Mouse (Mus musculus): Measurements from ENCODE around the gene Crisp1. TPM values are rescaled to one million over a fixed set of nuclear protein-coding genes. Genes with fewer than 3 reads are reported as not detected.

Gene Crisp1
- polyA plus RNA-seq (2015; fragmentation: Nextera tagmentation; extraction: Ambion mirVana) = not detected in 2 replicates

DNA sequence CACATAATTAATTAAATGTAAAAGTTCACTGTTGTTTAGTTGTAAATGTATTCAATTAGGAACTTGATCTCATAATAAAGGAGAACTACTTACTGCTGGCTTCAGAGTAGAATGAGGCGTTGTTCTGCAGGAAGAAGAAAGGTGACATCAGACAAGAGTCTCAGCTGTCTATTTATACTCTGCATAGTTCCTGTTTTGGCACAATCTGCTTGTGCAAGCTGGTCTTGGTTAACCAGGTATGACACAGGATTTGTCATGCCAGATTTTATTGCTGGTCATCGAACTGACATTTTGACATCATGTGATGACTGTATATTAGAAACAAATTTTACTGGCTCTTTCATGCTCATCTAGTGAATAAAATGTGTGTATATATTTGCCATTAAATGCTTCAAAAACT, at the start of gene Crisp1:
Gene Crisp1 (minus strand): TSS at position 146 of the 400 bp plus-strand sequence.
- no peaks in the 10 kb centered on the region for H3K27me3 ChIP-seq (replicated peaks)
- no peaks in the 10 kb centered on the region for H3K36me3 ChIP-seq
- WGBS = 76% methylated on average over 2 of the region's 2 CpGs
- no peaks in the 10 kb centered on the region for H3K4me1 ChIP-seq (replicated peaks)
- H3K9ac ChIP-seq = no peak within 1 kb of the TSS
- H3K27ac ChIP-seq = no peak within 1 kb of the TSS
- no peaks in the 10 kb centered on the region for H3K9me3 ChIP-seq
- no peak within 1 kb of the TSS for H3K4me3 ChIP-seq (replicated peaks)
- no peak within 1 kb of the TSS for H3K4me2 ChIP-seq (replicated peaks)
- ATAC-seq = no peak

DNA sequence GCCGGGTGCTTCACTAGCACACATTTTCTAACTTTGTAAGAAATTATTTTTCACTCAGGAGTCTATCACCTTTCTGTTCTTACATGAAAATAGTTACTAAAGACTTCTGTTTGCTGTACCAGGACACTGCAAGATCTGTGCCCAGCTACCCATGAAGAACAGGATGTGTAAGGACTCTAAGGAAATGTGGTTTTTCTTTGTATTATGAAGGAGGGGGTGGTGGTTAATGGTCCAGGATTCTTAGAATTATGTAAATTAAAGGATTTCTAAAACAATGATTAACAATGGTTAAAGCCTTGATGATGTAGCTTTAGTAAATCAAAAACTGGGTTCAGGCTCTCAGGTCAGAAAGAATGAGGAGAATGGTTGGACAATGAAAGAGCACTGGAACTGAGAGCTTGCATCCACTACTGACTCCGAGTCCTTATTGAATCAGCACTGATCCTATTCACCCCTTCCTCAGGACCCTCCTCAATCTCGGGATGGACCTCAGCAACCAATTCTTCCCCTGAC, 23.5 kb upstream of the Crisp1 start:
- no peak overlapping the region for H3K4me2 ChIP-seq (replicated peaks)

DNA sequence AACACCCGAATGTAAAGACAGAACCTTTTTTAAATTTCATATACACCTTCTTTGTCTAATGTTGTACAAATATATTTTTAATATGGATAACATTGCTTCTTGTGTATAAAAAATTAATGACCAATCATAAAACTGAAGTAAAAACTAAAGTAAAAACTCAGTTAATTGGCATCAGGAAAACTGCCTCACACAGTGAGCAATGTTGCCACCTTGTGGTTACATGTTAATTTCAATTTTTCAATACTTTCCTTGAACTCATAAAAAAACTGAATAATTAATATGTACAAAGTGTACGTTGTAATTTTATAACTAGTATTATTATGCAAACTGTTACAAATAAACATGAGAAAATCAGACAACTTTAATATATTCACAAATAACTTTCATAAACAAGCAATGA, 33.6 kb downstream of the Crisp1 start:
- Histone ChIP-seq H3K36me3 (no peaks in the 10 kb centered on the region), H3K4me1 (replicated peaks) (no peaks in the 10 kb centered on the region), H3K27ac (no peak overlapping the region), H3K27me3 (replicated peaks) (no peaks in the 10 kb centered on the region), H3K9me3 (no peaks in the 10 kb centered on the region), H3K9ac (no peak overlapping the region), H3K4me2 (replicated peaks) (no peak overlapping the region), H3K4me3 (replicated peaks) (no peak overlapping the region)
- no peak for ATAC-seq
- 74% methylated on average over 2 of the region's 2 CpGs for WGBS

More for the DNA sequence above, 23.5 kb upstream of the Crisp1 start:
- no peak overlapping the region for H3K4me3 ChIP-seq (replicated peaks)
- no peaks in the 10 kb centered on the region for H3K9me3 ChIP-seq
- H3K4me1 ChIP-seq (replicated peaks) = no peaks in the 10 kb centered on the region
- H3K27me3 ChIP-seq (replicated peaks) = no peaks in the 10 kb centered on the region
- H3K27ac ChIP-seq = no peak overlapping the region
- no peaks in the 10 kb centered on the region for H3K36me3 ChIP-seq
- no peak for ATAC-seq
- H3K9ac ChIP-seq = no peak overlapping the region
- 74% methylated on average over 3 of the region's 3 CpGs for WGBS

GRCm38 (mm10) chr17:40275519-40275918, 43.5 kb downstream of the Crisp1 start:
- H3K4me3 ChIP-seq (replicated peaks) = no peak overlapping the region
- no peak overlapping the region for H3K9ac ChIP-seq
- no peaks in the 10 kb centered on the region for H3K4me1 ChIP-seq (replicated peaks)
- H3K27ac ChIP-seq = no peak overlapping the region
- no peaks in the 10 kb centered on the region for H3K36me3 ChIP-seq
- no peak for ATAC-seq
- WGBS = 82% methylated on average over 1 of the region's 1 CpGs
- no peaks in the 10 kb centered on the region for H3K9me3 ChIP-seq
- H3K27me3 ChIP-seq (replicated peaks) = no peaks in the 10 kb centered on the region
- no peak overlapping the region for H3K4me2 ChIP-seq (replicated peaks)

- ATAC-seq = no peak
- Histone ChIP-seq H3K4me3 (replicated peaks) (no peak overlapping the region), H3K36me3 (no peaks in the 10 kb centered on the region), H3K4me1 (replicated peaks) (no peaks in the 10 kb centered on the region), H3K27ac (no peak overlapping the region), H3K4me2 (replicated peaks) (no peak overlapping the region), H3K9me3 (no peaks in the 10 kb centered on the region), H3K9ac (no peak overlapping the region), H3K27me3 (replicated peaks) (no peaks in the 10 kb centered on the region)
- WGBS = 77% methylated on average over 1 of the region's 1 CpGs
Observed at GRCm38 (mm10) chr17:40274906-40275470, 44.0 kb downstream of the Crisp1 start.

GRCm38 (mm10) chr17:40252487-40252886, 66.5 kb downstream of the Crisp1 start:
- no peaks in the 10 kb centered on the region for H3K36me3 ChIP-seq
- no peak overlapping the region for H3K4me3 ChIP-seq (replicated peaks)
- no peak for ATAC-seq
- WGBS = 76% methylated on average over 1 of the region's 1 CpGs
- H3K9ac ChIP-seq = no peak overlapping the region
- H3K4me2 ChIP-seq (replicated peaks) = no peak overlapping the region
- H3K9me3 ChIP-seq = no peaks in the 10 kb centered on the region
- no peak overlapping the region for H3K27ac ChIP-seq
- H3K4me1 ChIP-seq (replicated peaks) = no peaks in the 10 kb centered on the region
- H3K27me3 ChIP-seq (replicated peaks) = no peaks in the 10 kb centered on the region

Other genes with a start within 250 kb of the Crisp1 start
- gene AC192777.2, start 223.8 kb downstream of the Crisp1 start, polyA plus RNA-seq (2015; fragmentation: Nextera tagmentation; extraction: Ambion mirVana) = not detected in 2 replicates
- gene Pgk2, start 110.6 kb downstream of the Crisp1 start, polyA plus RNA-seq (2015; fragmentation: Nextera tagmentation; extraction: Ambion mirVana) = not detected in 2 replicates
- gene Crisp3, start 76.9 kb downstream of the Crisp1 start, polyA plus RNA-seq (2015; fragmentation: Nextera tagmentation; extraction: Ambion mirVana) = not detected in 2 replicates
- gene Esp8, start 200.8 kb upstream of the Crisp1 start, polyA plus RNA-seq (2015; fragmentation: Nextera tagmentation; extraction: Ambion mirVana) = not detected in 2 replicates
- gene Esp6, start 242.3 kb upstream of the Crisp1 start, polyA plus RNA-seq (2015; fragmentation: Nextera tagmentation; extraction: Ambion mirVana) = not detected in 2 replicates

All from intestine, embryonic 15.5 days (tissue).